ENCODE assay signal across 18 mouse cellular contexts in the genomic region with DNA sequence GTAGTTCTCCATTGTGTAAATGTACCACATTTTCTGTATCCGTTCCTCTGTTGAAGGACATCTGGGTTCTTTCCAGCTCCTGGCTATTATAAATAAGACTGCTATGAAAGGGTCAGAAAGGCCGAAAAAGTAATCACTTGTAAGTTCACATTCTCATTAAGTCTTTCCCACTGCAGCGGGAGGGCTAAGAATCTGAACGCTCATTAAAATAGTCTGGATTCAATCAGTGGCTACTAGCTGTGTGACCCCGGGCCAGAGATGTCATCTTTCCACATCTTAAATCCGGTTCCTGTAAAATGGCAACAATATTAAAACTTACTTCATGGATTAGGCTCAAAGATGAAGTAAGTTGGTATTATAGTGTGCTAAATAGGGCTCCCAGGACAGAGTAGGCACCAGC.
"Had no signal": no experiment of that assay in that cellular context is flagged by ENCODE, and none has a peak within 500 bp of the region (broad histone marks: within the 10 kb centered on the region; RNA-seq: fewer than 3 reads in every experiment).

No protein-coding gene starts in this region.

- DNase-seq: layer of hippocampus, adult 9-11 months; liver, embryonic 13.5 days; lung, adult 2 months; lung, postnatal 14 days; right cerebral cortex, adult 18-20 months; right cerebral cortex, postnatal 14 days; spleen, adult 18-20 months; thymus, postnatal 25 days had no signal

- H3K9ac ChIP-seq: liver, embryonic 13.5 days; midbrain, embryonic 12.5 days; midbrain, embryonic 15.5 days; neural tube, embryonic 12.5 days; neural tube, embryonic 15.5 days; stomach, embryonic 15.5 days had no signal

- ATAC-seq: inflammation-experienced regulatory T-cells, adult 6 months; intestine, embryonic 16.5 days; midbrain, embryonic 15.5 days had no signal

- H3K4me2 ChIP-seq: liver, embryonic 13.5 days; midbrain, embryonic 12.5 days; midbrain, embryonic 15.5 days; neural tube, embryonic 12.5 days; neural tube, embryonic 15.5 days; stomach, embryonic 15.5 days had no signal

- H3K4me3 ChIP-seq: layer of hippocampus, adult 2 months; liver, embryonic 13.5 days; midbrain, embryonic 12.5 days; midbrain, embryonic 15.5 days; neural tube, embryonic 12.5 days; neural tube, embryonic 15.5 days; stomach, embryonic 15.5 days had no signal

- H3K36me3 ChIP-seq: liver, embryonic 13.5 days; midbrain, embryonic 12.5 days; midbrain, embryonic 15.5 days; neural tube, embryonic 12.5 days; neural tube, embryonic 15.5 days; stomach, embryonic 15.5 days had no signal

- H3K9me3 ChIP-seq: liver, embryonic 13.5 days; midbrain, embryonic 12.5 days; midbrain, embryonic 15.5 days; neural tube, embryonic 12.5 days; neural tube, embryonic 15.5 days; stomach, embryonic 15.5 days had no signal

- H3K27me3 ChIP-seq: liver, embryonic 13.5 days; midbrain, embryonic 12.5 days; midbrain, embryonic 15.5 days; neural tube, embryonic 12.5 days; neural tube, embryonic 15.5 days; stomach, embryonic 15.5 days had no signal

- H3K27ac ChIP-seq: kidney, postnatal 0 days; liver, embryonic 13.5 days; macrophage; midbrain, embryonic 12.5 days; midbrain, embryonic 15.5 days; neural tube, embryonic 12.5 days; neural tube, embryonic 15.5 days; stomach, embryonic 15.5 days had no signal
